Mouse (Mus musculus): ENCODE measurements around the gene Cacnb3.

Cacnb3 gene

GRCm38 (mm10) chr15:98675634-98676250 lies 45.1 kb downstream of the Cacnb3 start:
- no peak for DNase-seq (ENCODE audit: low spot score in 2 of 2)

GRCm38 (mm10) chr15:98676471-98676870 lies 45.8 kb downstream of the Cacnb3 start:
- DNase-seq (ENCODE audit: low spot score in 2 of 2) = no peak

- peak; percentile 19 to 32 for DNase-seq (ENCODE audit: low spot score in 2 of 2)
Measured at GRCm38 (mm10) chr15:98676940-98677728, 46.5 kb downstream of the Cacnb3 start, which contains the start of gene Rnd1. Rnd1 (minus strand) TSS chr15:98677461.

GRCm38 (mm10) chr15:98677977-98678376 lies 47.3 kb downstream of the Cacnb3 start:
- no peak for DNase-seq (ENCODE audit: low spot score in 2 of 2)

- no peak for DNase-seq (ENCODE audit: low spot score in 2 of 2)
Measured at GRCm38 (mm10) chr15:98680660-98681059, 50.0 kb downstream of the Cacnb3 start.

GRCm38 (mm10) chr15:98681633-98682032 lies 51.0 kb downstream of the Cacnb3 start:
- DNase-seq (ENCODE audit: low spot score in 2 of 2) = no peak

GRCm38 (mm10) chr15:98683177-98683576 lies 52.5 kb downstream of the Cacnb3 start:
- DNase-seq (ENCODE audit: low spot score in 2 of 2) = no peak

GRCm38 (mm10) chr15:98683746-98684145 lies 53.1 kb downstream of the Cacnb3 start:
- DNase-seq (ENCODE audit: low spot score in 2 of 2) = no peak

GRCm38 (mm10) chr15:98685926-98686325 lies 55.3 kb downstream of the Cacnb3 start:
- no peak for DNase-seq (ENCODE audit: low spot score in 2 of 2)

- DNase-seq (ENCODE audit: low spot score in 2 of 2) = no peak
Measured at GRCm38 (mm10) chr15:98689682-98690081, 59.0 kb downstream of the Cacnb3 start.

- DNase-seq (ENCODE audit: low spot score in 2 of 2) = no peak
Measured at GRCm38 (mm10) chr15:98691486-98692147, 61.0 kb downstream of the Cacnb3 start.

GRCm38 (mm10) chr15:98692171-98692715 lies 61.6 kb downstream of the Cacnb3 start:
- DNase-seq (ENCODE audit: low spot score in 2 of 2) = no peak

Data from spleen, postnatal 14 days (tissue).